Mouse (Mus musculus): ENCODE measurements at regions not wholly inside any gene's neighbourhood (a gene's known extent, or its start where the extent isn't known, plus 50 kb on each side); places are given as distances from the start of the nearest gene placed in this dataset.

GRCm38 (mm10) chr2:50921002-50921401 is 227.9 kb downstream of the Rnd3 start:
- no peak for DNase-seq (ENCODE audit: low read depth)

GRCm38 (mm10) chr2:50916323-50917221 is 232.3 kb downstream of the Rnd3 start:
- DNase-seq (ENCODE audit: low read depth), result no peak

GRCm38 (mm10) chr2:50915149-50915548 is 233.8 kb downstream of the Rnd3 start:
- DNase-seq (ENCODE audit: low read depth), result no peak

GRCm38 (mm10) chr2:50914176-50914575 is 234.7 kb downstream of the Rnd3 start:
- DNase-seq (ENCODE audit: low read depth), result no peak

- DNase-seq (ENCODE audit: low read depth), result no peak
Observed at GRCm38 (mm10) chr2:50908762-50909161, 240.1 kb downstream of the Rnd3 start.

GRCm38 (mm10) chr2:50902701-50903100 is 246.2 kb downstream of the Rnd3 start:
- DNase-seq (ENCODE audit: low read depth), result no peak

- DNase-seq (ENCODE audit: low read depth), result no peak
Observed at GRCm38 (mm10) chr2:50902220-50902619, 246.7 kb downstream of the Rnd3 start.

- no peak for DNase-seq (ENCODE audit: low read depth)
Observed at GRCm38 (mm10) chr2:50888992-50889391, 259.9 kb downstream of the Rnd3 start.

GRCm38 (mm10) chr2:50887954-50888353 is 261.0 kb downstream of the Rnd3 start:
- DNase-seq (ENCODE audit: low read depth), result no peak

- no peak for DNase-seq (ENCODE audit: low read depth)
Observed at GRCm38 (mm10) chr2:50885924-50886315, 263.0 kb downstream of the Rnd3 start.

GRCm38 (mm10) chr2:50885280-50885923 is 263.5 kb downstream of the Rnd3 start:
- DNase-seq (ENCODE audit: low read depth), result no peak

- DNase-seq (ENCODE audit: low read depth), result no peak
Observed at GRCm38 (mm10) chr2:50881514-50882038, 267.3 kb downstream of the Rnd3 start.

GRCm38 (mm10) chr2:50880806-50881205 is 268.1 kb downstream of the Rnd3 start:
- no peak for DNase-seq (ENCODE audit: low read depth)

GRCm38 (mm10) chr2:50877716-50878115 is 271.2 kb downstream of the Rnd3 start:
- DNase-seq (ENCODE audit: low read depth), result no peak

- DNase-seq (ENCODE audit: low read depth), result no peak
Observed at GRCm38 (mm10) chr2:50875072-50875471, 273.8 kb downstream of the Rnd3 start.

GRCm38 (mm10) chr2:50853538-50854244 is 295.2 kb downstream of the Rnd3 start:
- no peak for DNase-seq (ENCODE audit: low read depth)

- DNase-seq (ENCODE audit: low read depth), result no peak
Observed at GRCm38 (mm10) chr2:50852413-50852919, 296.4 kb downstream of the Rnd3 start.

- DNase-seq (ENCODE audit: low read depth), result no peak
Observed at GRCm38 (mm10) chr2:50850071-50850470, 298.8 kb downstream of the Rnd3 start.

GRCm38 (mm10) chr2:50841881-50842280 is 307.0 kb downstream of the Rnd3 start:
- DNase-seq (ENCODE audit: low read depth), result peak; percentile 24

GRCm38 (mm10) chr2:50835511-50836320 is 313.2 kb downstream of the Rnd3 start:
- no peak for DNase-seq (ENCODE audit: low read depth)

- no peak for DNase-seq (ENCODE audit: low read depth)
Observed at GRCm38 (mm10) chr2:50833791-50834190, 315.1 kb downstream of the Rnd3 start.

Measured in 416B (cell line).